Mouse (Mus musculus) frontal cortex, postnatal 14 days (tissue): Measurements from ENCODE around the gene Csn2.

Experiments
- DNase-seq, 2 experiments: peaks; one replicate each; pipeline ENCODE4 v3.0.0; 2022; ENCODE audit warnings: low spot score in 2 of 2

Gene Csn2

DNA sequence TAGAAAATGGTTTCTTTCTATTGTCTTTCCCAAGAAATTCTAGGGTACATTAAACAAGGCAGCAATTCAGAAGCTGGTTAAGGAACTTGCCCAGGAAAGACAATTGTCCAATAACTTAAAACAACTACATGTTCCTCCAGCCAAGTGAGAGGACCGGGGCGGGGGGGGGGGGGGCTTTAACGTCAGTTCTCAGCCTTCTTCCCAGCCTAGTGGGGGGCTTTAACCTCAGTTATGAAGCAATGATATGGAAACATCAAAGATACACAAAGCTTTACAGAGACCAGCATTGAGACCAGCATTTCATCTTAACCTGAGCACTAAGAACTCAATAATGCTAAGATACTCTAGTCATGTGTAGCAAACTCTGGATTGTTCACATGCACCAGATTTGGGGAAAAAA, at the start of gene Csn2:
Csn2 (minus strand) TSS at position 101 of the 400 bp plus-strand sequence.
- no peak for DNase-seq

DNA sequence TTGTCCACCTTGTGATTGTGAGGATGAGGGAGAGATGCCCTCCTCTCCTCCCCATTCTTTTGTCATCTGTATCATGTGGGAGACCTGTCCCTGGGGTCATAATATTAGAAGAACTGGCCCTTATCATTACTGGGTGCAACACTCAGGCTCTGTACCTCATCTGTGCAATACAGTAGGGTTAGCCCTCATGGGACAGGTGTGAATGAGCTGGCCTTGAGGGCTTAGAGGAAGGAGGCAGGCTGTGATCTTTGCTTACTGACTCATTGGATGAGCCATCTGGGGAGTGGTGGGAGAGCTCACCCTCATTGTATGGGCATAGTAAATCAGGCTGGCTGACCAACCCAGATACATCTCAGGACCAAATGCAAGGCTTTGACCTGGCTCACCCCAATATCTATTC, 35.4 kb upstream of the Csn2 start:
- no peak for DNase-seq

DNA sequence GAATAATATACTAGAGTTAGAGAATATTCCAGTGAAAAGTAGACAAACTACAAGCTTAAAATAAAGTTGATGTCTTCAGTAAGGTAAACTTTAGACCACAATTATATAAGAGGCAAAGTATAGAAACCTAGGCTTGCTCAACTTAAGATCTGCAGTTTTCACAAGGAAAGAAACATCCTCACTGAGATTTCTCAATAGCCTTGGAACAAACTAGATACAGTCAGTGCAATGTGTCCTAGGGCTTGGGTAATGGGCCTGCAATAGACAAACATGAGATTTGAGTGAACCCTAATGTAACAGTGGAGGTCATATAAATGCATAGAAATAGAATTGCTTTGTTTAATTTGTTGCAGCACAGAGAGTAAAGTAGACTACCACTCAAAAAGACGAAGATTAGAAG, 6.5 kb upstream of the Csn2 start:
- DNase-seq: no peak

DNA sequence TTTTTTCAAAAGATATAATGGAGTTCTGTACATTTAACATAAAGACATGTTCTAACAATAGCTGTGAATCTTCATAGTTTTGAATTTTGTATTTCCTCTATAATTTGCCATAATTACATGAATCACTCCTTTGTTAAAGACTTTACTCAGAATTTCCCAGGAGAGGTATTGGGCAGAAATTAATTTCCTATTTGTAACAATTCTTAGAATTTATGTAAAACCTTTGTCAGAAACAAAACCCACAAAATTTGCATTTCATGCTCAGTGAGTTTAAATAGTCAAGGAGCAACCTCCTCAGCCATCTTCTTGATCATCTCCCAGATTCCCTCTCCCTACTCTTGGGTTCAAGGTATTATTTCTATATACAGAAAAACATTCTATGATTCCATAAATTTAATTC, 33.5 kb downstream of the Csn2 start, which contains the start of gene Csn1s1:
Csn1s1 (plus strand) TSS at position 301 of the 400 bp plus-strand sequence.
- no peak for DNase-seq

DNA sequence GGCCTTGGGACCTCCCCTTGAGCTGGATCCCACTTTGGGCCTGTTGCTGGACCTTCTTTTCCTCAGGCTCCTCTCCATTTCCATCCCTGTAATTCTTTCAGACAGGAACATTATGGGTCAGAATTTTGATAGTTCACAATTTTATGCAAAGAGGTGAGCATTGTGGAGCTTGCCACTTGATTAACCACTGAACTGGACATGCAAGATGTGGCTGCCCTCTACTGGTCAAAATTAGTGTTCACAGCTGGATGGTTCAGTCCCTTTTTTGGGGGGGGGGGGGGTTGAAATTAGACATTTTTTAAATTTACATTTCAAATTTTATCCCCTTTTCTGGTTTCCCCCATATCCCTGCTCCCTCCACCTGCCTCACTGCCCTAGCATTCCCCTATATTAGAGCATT, 56.6 kb downstream of the Csn2 start:
- DNase-seq: no peak
